Mouse (Mus musculus) liver, adult 2 months (tissue): ENCODE data around the gene B3galt4.

Source experiments
- CTCF ChIP-seq: fragments of 200-500 bp; IDR thresholded peaks from 2 replicates; pipeline ENCODE4 v1.5.1; 2011; ENCODE audit warnings: low read depth, low read length, control low read depth
- POLR2A ChIP-seq: fragments of 200-500 bp; IDR thresholded peaks from 2 replicates; pipeline ENCODE4 v1.6.1; 2011; ENCODE audit warnings: low read length, control low read depth; ENCODE audit not compliant: insufficient read depth; ENCODE audit errors: extremely low read depth

- TF ChIP-seq CTCF (no peak), POLR2A (peak; percentile 100)
Observed at GRCm38 (mm10) chr17:34000150-34000537, 48.9 kb upstream of the B3galt4 start, which contains the start of gene H2-K1.
